Mouse (Mus musculus) embryonic facial prominence, embryonic 14.5 days (tissue): ENCODE results near the gene Sept9. TPM values are rescaled to one million over a fixed set of nuclear protein-coding genes. Genes with fewer than 3 reads are reported as not detected.

ENCODE experiments used
- ATAC-seq: fragments of 200-750 bp; cut with Nextera tagmentation; 2 replicates; pipeline ENCODE4 v1.8.0; 2017; ENCODE audit warnings: low read depth, moderate number of reproducible peaks, moderate TSS enrichment
- DNase-seq: peaks from one replicate; pipeline ENCODE4 v3.0.0-alpha.2; 2015; ENCODE audit warnings: low spot score
- H3K27ac ChIP-seq: fragments of 300-500 bp; sonication (generic); replicated peaks from 2 replicates; pipeline ENCODE4 v1.5.1; 2014; ENCODE audit warnings: low read depth, mild to moderate bottlenecking, low read length, moderate library complexity
- H3K27me3 ChIP-seq: fragments of 300-500 bp; sonication (generic); replicated peaks from 2 replicates; pipeline ENCODE4 v1.6.1; 2014; ENCODE audit warnings: low read length; ENCODE audit not compliant: control insufficient read depth, insufficient read depth
- H3K36me3 ChIP-seq: fragments of 300-500 bp; sonication (generic); 2 replicates; pipeline ENCODE4 v1.6.1; 2014; ENCODE audit warnings: low read length, mixed read lengths; ENCODE audit not compliant: control insufficient read depth, insufficient read depth
- H3K4me1 ChIP-seq: fragments of 300-500 bp; sonication (generic); 2 replicates; pipeline ENCODE4 v1.6.1; 2014; ENCODE audit warnings: antibody characterized with exemption, low read length; ENCODE audit not compliant: control insufficient read depth, insufficient read depth
- H3K4me2 ChIP-seq: fragments of 300-500 bp; sonication (generic); 2 replicates; pipeline ENCODE4 v1.6.1; 2014; ENCODE audit warnings: low read depth, mild to moderate bottlenecking, low read length, moderate library complexity, mixed read lengths
- H3K4me3 ChIP-seq: fragments of 300-500 bp; sonication (generic); 2 replicates; pipeline ENCODE4 v1.5.1; 2014; ENCODE audit warnings: low read depth, mild to moderate bottlenecking, low read length
- H3K9ac ChIP-seq: fragments of 300-500 bp; sonication (generic); 2 replicates; pipeline ENCODE4 v1.6.1; 2014; ENCODE audit warnings: low read depth, mild to moderate bottlenecking, low read length, moderate library complexity, mixed read lengths
- H3K9me3 ChIP-seq: fragments of 300-500 bp; sonication (generic); 2 replicates; pipeline ENCODE4 v1.6.1; 2016; ENCODE audit warnings: low read length; ENCODE audit not compliant: control insufficient read depth
- WGBS: fragments of 180-500 bp; shearing (Covaris S2); extraction: QIAGEN DNeasy Blood & Tissue Kit; methylation state at CpG from one replicate; pipeline ENCODE4 v1.1.7; 2014; 5-methylcytosine and 5-hydroxymethylcytosine counted together
- polyA plus RNA-seq: library from polyadenylated mRNA; unstranded; fragments of >200 nt; fragmentation: Nextera tagmentation; extraction: Ambion mirVana; gene quantifications from 2 replicates; pipeline ENCODE4 v1.2.1, GENCODE M21; 2014

Sept9 gene
- polyA plus RNA-seq, 1 experiment from 2014 or later = 115 TPM

DNA sequence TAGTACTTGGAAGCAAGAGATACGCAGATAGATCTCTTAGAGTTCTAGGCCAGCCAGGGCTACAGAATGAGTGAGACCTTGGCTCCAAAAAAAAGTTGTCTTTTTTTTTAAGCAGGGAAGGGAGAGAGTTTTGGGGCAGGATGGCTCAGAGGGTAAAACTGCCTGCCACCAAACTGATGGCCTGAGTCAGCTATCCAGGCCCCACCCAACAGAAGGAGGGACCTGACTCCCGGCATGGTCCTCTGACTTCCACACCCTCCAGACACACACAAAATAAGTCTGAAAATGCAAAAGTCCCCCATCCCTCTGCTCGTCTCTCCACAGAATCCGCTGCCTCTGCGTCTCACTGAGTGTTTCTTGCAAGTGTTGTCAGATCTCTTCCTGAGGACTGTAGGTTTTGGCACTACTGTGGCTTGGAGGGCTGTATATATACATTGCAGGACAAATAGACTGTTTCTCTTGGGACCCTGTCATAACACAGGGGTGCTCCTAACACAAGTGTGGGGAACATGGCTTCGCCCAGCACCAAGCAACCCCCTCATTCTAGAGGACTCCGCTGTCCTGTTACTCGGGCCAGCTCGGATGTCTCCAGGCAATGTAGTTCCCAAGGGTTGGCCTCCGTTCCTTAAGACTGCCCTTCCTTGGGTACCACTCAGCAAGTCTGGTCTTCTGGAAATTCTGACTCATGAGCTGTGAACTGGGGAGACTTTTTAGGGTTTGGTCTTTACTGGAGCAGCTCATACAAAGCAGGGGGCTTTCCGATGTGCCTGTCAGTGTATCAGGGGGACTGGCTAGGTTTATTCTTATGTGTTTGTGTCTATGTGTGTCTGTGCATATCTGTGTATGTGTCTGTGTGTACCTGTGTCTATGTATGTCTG lies 41.6 kb downstream of the Sept9 start:
- 77% methylated on average over 11 of the region's 11 CpGs for WGBS
- no peak overlapping the region for H3K4me2 ChIP-seq
- H3K4me3 ChIP-seq = no peak overlapping the region
- ATAC-seq (no peak), DNase-seq (no peak)
- H3K36me3 ChIP-seq = 0 out of 2 replicates have a peak, but pooled peaks cover 3% of the 10 kb centered on the region
- no peaks in the 10 kb centered on the region for H3K9me3 ChIP-seq
- no peak overlapping the region for H3K9ac ChIP-seq
- H3K27ac ChIP-seq = peak overlapping the region; percentile 61; the same call in 1 of the 2 replicates
- H3K4me1 ChIP-seq = peaks cover 3% of the 10 kb centered on the region; the same call in 1 of the 2 replicates
- H3K27me3 ChIP-seq = no peaks in the 10 kb centered on the region

DNA sequence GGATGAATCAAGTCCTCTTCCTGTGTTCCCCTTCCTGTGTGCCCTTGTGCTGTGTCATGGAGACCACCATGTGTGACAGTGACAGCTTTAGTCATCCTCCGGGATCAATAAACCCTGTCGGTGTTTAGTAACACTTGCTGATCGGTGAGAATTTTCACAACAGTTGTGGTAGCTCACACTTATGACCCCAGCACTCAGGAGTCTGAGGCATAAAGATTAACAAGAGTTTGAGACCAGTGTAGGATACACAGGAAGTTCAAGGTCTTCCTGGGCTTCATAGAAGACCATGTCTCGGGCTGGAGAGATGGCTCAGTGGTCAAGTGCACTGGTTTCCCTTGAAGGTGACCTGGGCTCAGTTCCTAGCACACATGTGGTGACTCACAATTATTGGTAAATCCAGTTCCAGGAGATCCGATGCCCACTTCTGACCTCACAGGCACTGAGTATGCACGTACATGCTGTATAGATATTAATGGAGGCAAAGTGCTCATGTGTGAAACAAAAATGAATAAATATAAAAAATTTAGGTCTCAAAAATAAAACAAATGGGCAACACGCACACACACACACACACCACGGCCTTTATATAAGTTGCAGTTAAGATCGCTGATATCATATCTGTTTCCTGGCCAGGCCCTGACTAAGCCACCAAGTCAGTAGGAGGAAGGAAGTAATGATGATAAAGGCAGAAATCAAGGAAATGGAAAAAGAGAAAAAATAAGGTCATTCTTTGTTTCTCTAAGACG lies 43.1 kb downstream of the Sept9 start:
- no peak overlapping the region for H3K4me2 ChIP-seq
- DNase-seq (no peak), ATAC-seq (no peak)
- H3K9ac ChIP-seq = no peak overlapping the region
- 0 out of 2 replicates have a peak, but pooled peaks cover 3% of the 10 kb centered on the region for H3K36me3 ChIP-seq
- H3K4me3 ChIP-seq = no peak overlapping the region
- H3K27ac ChIP-seq = no peak overlapping the region
- no peaks in the 10 kb centered on the region for H3K27me3 ChIP-seq
- H3K4me1 ChIP-seq = 0 out of 2 replicates have a peak, but pooled peaks cover 3% of the 10 kb centered on the region
- H3K9me3 ChIP-seq = no peaks in the 10 kb centered on the region
- WGBS = 89% methylated on average over 10 of the region's 10 CpGs

DNA sequence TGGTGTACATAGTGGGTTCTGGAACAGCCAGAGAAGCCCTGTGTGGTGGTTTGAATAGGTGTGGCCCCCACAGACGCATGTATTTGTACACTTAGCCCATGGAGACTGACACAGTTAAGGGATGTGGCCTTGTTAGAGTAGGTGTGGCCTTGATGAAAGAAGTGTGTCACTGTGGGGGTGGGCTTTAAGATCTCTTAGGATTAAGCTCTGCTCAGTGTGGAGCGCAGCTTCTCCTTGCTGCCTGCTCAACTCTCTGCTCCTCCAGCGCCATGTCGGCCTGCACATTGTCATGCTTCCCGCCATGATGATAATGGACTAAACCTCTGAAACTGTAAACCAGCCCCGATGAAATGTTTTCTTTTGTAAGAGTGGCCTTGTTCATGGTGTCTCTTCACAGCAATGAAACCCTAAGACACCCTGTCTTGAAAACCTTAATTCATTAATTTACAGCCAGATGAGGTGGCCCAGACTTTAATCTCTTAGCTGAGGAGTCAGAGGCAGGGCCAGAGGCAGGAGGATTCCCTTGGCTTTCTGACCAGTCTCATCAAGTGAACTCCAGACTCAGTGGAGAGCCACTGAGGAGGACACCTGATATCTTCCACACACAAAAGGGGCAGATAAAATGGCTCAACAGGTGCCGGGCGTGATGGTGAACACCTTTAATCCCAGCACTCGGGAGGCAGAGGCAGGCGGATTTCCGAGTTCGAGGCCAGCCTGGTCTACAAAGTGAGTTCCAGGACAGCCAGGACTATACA lies 44.3 kb downstream of the Sept9 start:
- H3K9ac ChIP-seq = no peak overlapping the region
- H3K27ac ChIP-seq = no peak overlapping the region
- H3K4me1 ChIP-seq = 0 out of 2 replicates have a peak, but pooled peaks cover 4% of the 10 kb centered on the region
- DNase-seq = no peak
- no peak overlapping the region for H3K4me3 ChIP-seq
- H3K9me3 ChIP-seq = no peaks in the 10 kb centered on the region
- H3K4me2 ChIP-seq = no peak overlapping the region
- 92% methylated on average over 12 of the region's 12 CpGs for WGBS
- no peak for ATAC-seq
- H3K27me3 ChIP-seq = no peaks in the 10 kb centered on the region
- 0 out of 2 replicates have a peak, but pooled peaks cover 3% of the 10 kb centered on the region for H3K36me3 ChIP-seq

DNA sequence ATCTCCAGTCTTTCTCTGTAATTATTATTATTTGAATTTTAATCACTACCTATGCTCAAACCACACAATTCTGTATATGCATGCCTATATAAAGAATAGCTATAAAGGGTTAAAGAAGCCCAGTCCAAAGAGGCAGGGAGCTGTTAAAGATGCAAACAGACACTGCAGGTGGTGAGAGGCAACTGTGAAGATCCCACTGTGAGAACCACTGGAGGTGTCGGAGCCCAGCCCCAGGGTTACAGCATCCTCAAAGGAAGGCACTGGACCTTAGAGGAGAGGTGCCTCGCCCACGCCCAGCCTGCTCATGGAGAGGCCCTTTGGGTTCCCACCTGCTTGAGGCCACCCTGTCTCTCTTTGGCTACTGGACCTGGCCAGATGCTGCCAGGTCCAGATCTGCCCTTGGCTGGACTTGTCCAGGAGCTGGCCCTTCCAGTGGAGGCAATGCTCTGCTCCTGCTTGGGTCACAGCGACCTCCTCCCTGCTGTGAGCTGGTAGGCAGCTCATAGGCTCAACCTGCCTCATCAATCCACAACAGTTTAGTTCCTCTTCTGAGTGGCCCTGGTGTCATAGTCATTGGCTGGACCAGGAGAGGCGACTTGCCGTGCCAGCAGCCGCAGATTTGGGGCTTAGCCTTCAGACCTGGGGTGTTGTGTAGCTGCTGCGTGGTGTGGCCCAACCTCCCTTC lies 45.7 kb downstream of the Sept9 start:
- Histone ChIP-seq H3K9ac (no peak overlapping the region), H3K9me3 (no peaks in the 10 kb centered on the region), H3K4me2 (no peak overlapping the region), H3K4me1 (0 out of 2 replicates have a peak, but pooled peaks cover 12% of the 10 kb centered on the region), H3K27ac (no peak overlapping the region), H3K4me3 (no peak overlapping the region), H3K36me3 (no peaks in the 10 kb centered on the region), H3K27me3 (no peaks in the 10 kb centered on the region)
- DNase-seq (no peak), ATAC-seq (no peak)
- WGBS = 83% methylated on average over 7 of the region's 8 CpGs

DNA sequence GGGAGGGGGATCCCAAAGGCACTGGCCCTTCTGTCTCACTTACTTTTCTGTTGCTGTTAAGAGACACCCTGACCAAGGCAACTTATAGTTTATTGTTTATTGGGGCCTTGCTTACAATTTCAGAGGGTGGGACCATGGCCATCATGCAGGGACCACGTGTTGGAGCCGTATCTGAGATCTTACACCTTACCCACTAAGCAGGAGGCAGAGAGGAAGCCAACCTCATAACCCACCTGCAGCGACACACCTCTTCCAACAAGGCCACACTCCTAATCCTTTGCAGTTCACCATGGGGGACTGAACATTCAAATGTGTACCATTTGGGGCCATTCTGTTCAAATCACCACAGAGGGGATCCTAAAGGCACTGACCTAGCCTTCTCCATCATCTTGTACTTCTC lies 46.4 kb downstream of the Sept9 start:
- 77% methylated on average over 3 of the region's 3 CpGs for WGBS
- Histone ChIP-seq H3K4me2 (no peak overlapping the region), H3K27me3 (no peaks in the 10 kb centered on the region), H3K9ac (no peak overlapping the region), H3K4me3 (no peak overlapping the region), H3K4me1 (0 out of 2 replicates have a peak, but pooled peaks cover 12% of the 10 kb centered on the region), H3K36me3 (no peaks in the 10 kb centered on the region), H3K27ac (no peak overlapping the region), H3K9me3 (no peaks in the 10 kb centered on the region)
- no peak for DNase-seq
- ATAC-seq = no peak

DNA sequence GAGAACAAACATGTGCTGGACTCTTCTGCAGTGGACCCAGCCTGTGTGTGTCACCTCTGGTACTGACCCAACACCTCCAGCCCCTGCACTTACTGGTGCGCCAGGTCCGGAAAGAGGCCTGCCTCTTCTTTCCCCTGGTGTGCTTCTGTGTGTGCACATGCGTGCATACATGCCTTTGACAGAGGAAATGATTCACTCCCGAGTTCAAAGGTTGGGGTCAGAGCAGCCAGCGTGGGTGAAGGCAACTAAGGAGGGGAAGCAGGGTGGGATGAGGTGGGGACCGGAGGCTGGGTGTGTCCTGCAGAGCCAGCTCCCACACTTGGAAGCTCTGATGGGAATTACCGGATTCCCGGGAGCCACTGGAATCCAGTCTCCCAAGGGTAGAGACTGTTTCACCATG lies 46.8 kb downstream of the Sept9 start:
- H3K36me3 ChIP-seq = no peaks in the 10 kb centered on the region

DNA sequence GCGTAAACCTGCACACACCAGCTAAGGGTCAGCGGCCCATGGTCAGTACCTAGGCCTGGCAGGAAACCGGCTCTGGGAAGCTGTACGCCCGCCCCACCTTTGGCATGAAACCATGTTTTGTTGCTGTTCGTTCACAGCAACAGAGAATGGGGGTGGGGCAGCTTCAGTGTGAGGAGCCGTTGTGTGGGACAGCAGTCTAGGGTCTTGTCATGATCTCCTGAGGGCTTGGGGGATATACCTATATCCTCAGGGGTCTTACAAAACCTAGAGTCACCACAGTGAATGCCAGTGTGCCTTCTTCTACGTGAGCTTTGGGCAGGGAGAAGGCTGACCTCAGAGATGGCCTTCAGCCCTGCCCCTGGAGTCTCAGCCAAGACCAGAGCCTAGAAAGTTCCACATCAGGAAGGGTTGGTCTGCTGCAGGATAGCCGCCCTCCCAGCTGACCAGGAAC lies 47.5 kb downstream of the Sept9 start:
- Histone ChIP-seq H3K9ac (no peak overlapping the region), H3K27me3 (no peaks in the 10 kb centered on the region), H3K27ac (no peak overlapping the region), H3K4me3 (no peak overlapping the region), H3K9me3 (no peaks in the 10 kb centered on the region), H3K4me2 (no peak overlapping the region), H3K4me1 (0 out of 2 replicates have a peak, but pooled peaks cover 12% of the 10 kb centered on the region), H3K36me3 (no peaks in the 10 kb centered on the region)
- WGBS = 80% methylated on average over 9 of the region's 9 CpGs
- no peak for DNase-seq
- no peak for ATAC-seq

More for the DNA sequence above, 46.8 kb downstream of the Sept9 start:
- H3K9me3 ChIP-seq = no peaks in the 10 kb centered on the region
- H3K4me3 ChIP-seq = no peak overlapping the region
- H3K4me2 ChIP-seq = no peak overlapping the region
- DNase-seq (no peak), ATAC-seq (no peak)
- H3K27me3 ChIP-seq = no peaks in the 10 kb centered on the region
- WGBS = 60% methylated on average over 8 of the region's 8 CpGs
- no peak overlapping the region for H3K27ac ChIP-seq
- 0 out of 2 replicates have a peak, but pooled peaks cover 12% of the 10 kb centered on the region for H3K4me1 ChIP-seq
- no peak overlapping the region for H3K9ac ChIP-seq
